Mouse (Mus musculus): ENCODE measurements at regions not wholly inside any gene's neighbourhood (a gene's known extent, or its start where the extent isn't known, plus 50 kb on each side); places are given as distances from the start of the nearest gene placed in this dataset.
A peak's percentile ranks its signal among the peaks of the same experiment; 100 is the strongest.

- 43% methylated on average over 6 of the region's 6 CpGs for WGBS
- Histone ChIP-seq H3K27me3 (replicated peaks) (no peaks in the 10 kb centered on the region), H3K4me1 (no peaks in the 10 kb centered on the region), H3K36me3 (replicated peaks) (no peaks in the 10 kb centered on the region), H3K9ac (no peak overlapping the region), H3K9me3 (no peaks in the 10 kb centered on the region), H3K27ac (no peak overlapping the region), H3K4me2 (no peak overlapping the region), H3K4me3 (no peak overlapping the region)
- ATAC-seq (replicated peaks): no peak
These were observed 222.8 kb upstream of the Lrig3 start for GRCm38 (mm10) chr10:125743181-125743580.

- H3K27ac ChIP-seq: no peak overlapping the region
- no peaks in the 10 kb centered on the region for H3K27me3 ChIP-seq (replicated peaks)
- 77% methylated on average over 6 of the region's 6 CpGs for whole genome bisulfite sequencing
- no peaks in the 10 kb centered on the region for H3K36me3 ChIP-seq (replicated peaks)
- no peaks in the 10 kb centered on the region for H3K9me3 ChIP-seq
- H3K9ac ChIP-seq: no peak overlapping the region
- H3K4me2 ChIP-seq: no peak overlapping the region
- no peak overlapping the region for H3K4me3 ChIP-seq
- H3K4me1 ChIP-seq: no peaks in the 10 kb centered on the region
- ATAC-seq (replicated peaks): no peak
These were observed 216.9 kb upstream of the Lrig3 start for GRCm38 (mm10) chr10:125749031-125749585.

- Histone ChIP-seq H3K27me3 (replicated peaks) (no peaks in the 10 kb centered on the region), H3K9ac (no peak overlapping the region), H3K4me2 (no peak overlapping the region), H3K36me3 (replicated peaks) (no peaks in the 10 kb centered on the region), H3K4me3 (no peak overlapping the region), H3K4me1 (no peaks in the 10 kb centered on the region), H3K9me3 (no peaks in the 10 kb centered on the region), H3K27ac (no peak overlapping the region)
- no peak for ATAC-seq (replicated peaks)
- 78% methylated on average over 10 of the region's 10 CpGs for WGBS
These were observed 213.3 kb upstream of the Lrig3 start for GRCm38 (mm10) chr10:125752506-125753218.

- WGBS: 93% methylated on average over 3 of the region's 3 CpGs
- Histone ChIP-seq H3K4me3 (no peak overlapping the region), H3K27ac (no peak overlapping the region), H3K27me3 (replicated peaks) (no peaks in the 10 kb centered on the region), H3K9ac (no peak overlapping the region), H3K36me3 (replicated peaks) (no peaks in the 10 kb centered on the region), H3K4me1 (no peaks in the 10 kb centered on the region), H3K9me3 (no peaks in the 10 kb centered on the region), H3K4me2 (no peak overlapping the region)
- ATAC-seq (replicated peaks): no peak
These were observed 206.8 kb upstream of the Lrig3 start for GRCm38 (mm10) chr10:125759171-125759570.

- H3K36me3 ChIP-seq (replicated peaks): no peaks in the 10 kb centered on the region
- H3K4me1 ChIP-seq: no peaks in the 10 kb centered on the region
- H3K4me3 ChIP-seq: no peak overlapping the region
- no peaks in the 10 kb centered on the region for H3K27me3 ChIP-seq (replicated peaks)
- H3K4me2 ChIP-seq: no peak overlapping the region
- ATAC-seq (replicated peaks): no peak
- 73% methylated on average over 16 of the region's 16 CpGs for WGBS
- no peak overlapping the region for H3K9ac ChIP-seq
- no peaks in the 10 kb centered on the region for H3K9me3 ChIP-seq
- H3K27ac ChIP-seq: no peak overlapping the region
These were observed 203.4 kb upstream of the Lrig3 start for GRCm38 (mm10) chr10:125762367-125763068.

- Histone ChIP-seq H3K27me3 (replicated peaks) (no peaks in the 10 kb centered on the region), H3K36me3 (replicated peaks) (no peaks in the 10 kb centered on the region), H3K27ac (no peak overlapping the region), H3K9ac (no peak overlapping the region), H3K4me1 (no peaks in the 10 kb centered on the region), H3K4me2 (no peak overlapping the region), H3K4me3 (no peak overlapping the region), H3K9me3 (no peaks in the 10 kb centered on the region)
- 61% methylated on average over 10 of the region's 10 CpGs for WGBS
- no peak for ATAC-seq (replicated peaks)
These were observed 201.4 kb upstream of the Lrig3 start for GRCm38 (mm10) chr10:125764402-125765102.

- WGBS: 82% methylated on average over 10 of the region's 10 CpGs
- Histone ChIP-seq H3K4me1 (no peaks in the 10 kb centered on the region), H3K4me3 (no peak overlapping the region), H3K27me3 (replicated peaks) (no peaks in the 10 kb centered on the region), H3K4me2 (no peak overlapping the region), H3K9ac (no peak overlapping the region), H3K36me3 (replicated peaks) (no peaks in the 10 kb centered on the region), H3K27ac (no peak overlapping the region), H3K9me3 (no peaks in the 10 kb centered on the region)
- ATAC-seq (replicated peaks): no peak
These were observed 200.7 kb upstream of the Lrig3 start for GRCm38 (mm10) chr10:125765103-125765820.

- 63% methylated on average over 3 of the region's 3 CpGs for WGBS
- no peak overlapping the region for H3K4me3 ChIP-seq
- no peak overlapping the region for H3K4me2 ChIP-seq
- H3K27ac ChIP-seq: no peak overlapping the region
- H3K4me1 ChIP-seq: no peaks in the 10 kb centered on the region
- H3K9ac ChIP-seq: no peak overlapping the region
- H3K36me3 ChIP-seq (replicated peaks): no peaks in the 10 kb centered on the region
- no peaks in the 10 kb centered on the region for H3K27me3 ChIP-seq (replicated peaks)
- no peaks in the 10 kb centered on the region for H3K9me3 ChIP-seq
- ATAC-seq (replicated peaks): no peak
These were observed 197.7 kb upstream of the Lrig3 start for GRCm38 (mm10) chr10:125768281-125768680.

GRCm38 (mm10) chr10:125773541-125773940, 192.4 kb upstream of the Lrig3 start:
- Histone ChIP-seq H3K27ac (no peak overlapping the region), H3K27me3 (replicated peaks) (no peaks in the 10 kb centered on the region), H3K9ac (no peak overlapping the region), H3K4me3 (no peak overlapping the region), H3K9me3 (no peaks in the 10 kb centered on the region), H3K4me1 (no peaks in the 10 kb centered on the region), H3K36me3 (replicated peaks) (no peaks in the 10 kb centered on the region), H3K4me2 (no peak overlapping the region)
- WGBS: 87% methylated on average over 7 of the region's 7 CpGs
- ATAC-seq (replicated peaks): no peak

- H3K27me3 ChIP-seq (replicated peaks): no peaks in the 10 kb centered on the region; the same call in 1 of the 2 replicates
- H3K4me1 ChIP-seq: peaks cover 24% of the 10 kb centered on the region
- H3K9me3 ChIP-seq: no peaks in the 10 kb centered on the region
- 68% methylated on average over 6 of the region's 6 CpGs for whole genome bisulfite sequencing
- no peaks in the 10 kb centered on the region for H3K36me3 ChIP-seq (replicated peaks)
- H3K27ac ChIP-seq: no peak overlapping the region
- H3K4me3 ChIP-seq: no peak overlapping the region
- H3K4me2 ChIP-seq: no peak overlapping the region
- ATAC-seq (replicated peaks): no peak
- H3K9ac ChIP-seq: no peak overlapping the region
These were observed 183.5 kb upstream of the Lrig3 start for GRCm38 (mm10) chr10:125782486-125782885.

- ATAC-seq (replicated peaks): peak; percentile 78; the same call in 1 of the 2 replicates
- Histone ChIP-seq H3K27me3 (replicated peaks) (no peaks in the 10 kb centered on the region; the same call in 1 of the 2 replicates), H3K36me3 (replicated peaks) (no peaks in the 10 kb centered on the region), H3K4me2 (no peak overlapping the region), H3K4me3 (no peak overlapping the region), H3K4me1 (peaks cover 29% of the 10 kb centered on the region), H3K9ac (no peak overlapping the region), H3K27ac (no peak overlapping the region), H3K9me3 (no peaks in the 10 kb centered on the region)
- WGBS: 18% methylated on average over 2 of the region's 2 CpGs
These were observed 181.1 kb upstream of the Lrig3 start for GRCm38 (mm10) chr10:125784896-125785295.

Measured in midbrain, embryonic 15.5 days (tissue).